Mouse (Mus musculus) cerebellum, postnatal 14 days (tissue): ENCODE results near the gene A430089I19Rik.
"Not testable (repeated sequence)": the region's sequence is repeated elsewhere in the genome, so short reads cannot be mapped to it uniquely, and the experiment has no call there.

Source experiments
- DNase-seq, 2 experiments: peaks; one replicate each; pipeline ENCODE4 v3.0.0; 2021; ENCODE audit warnings: mixed read lengths in 2 of 2

A430089I19Rik gene

GRCm38 (mm10) chr5:94306696-94307095, at the start of gene A430089I19Rik:
A430089I19Rik (minus strand) TSS chr5:94306796.
- DNase-seq, result not testable (repeated sequence)

DNA sequence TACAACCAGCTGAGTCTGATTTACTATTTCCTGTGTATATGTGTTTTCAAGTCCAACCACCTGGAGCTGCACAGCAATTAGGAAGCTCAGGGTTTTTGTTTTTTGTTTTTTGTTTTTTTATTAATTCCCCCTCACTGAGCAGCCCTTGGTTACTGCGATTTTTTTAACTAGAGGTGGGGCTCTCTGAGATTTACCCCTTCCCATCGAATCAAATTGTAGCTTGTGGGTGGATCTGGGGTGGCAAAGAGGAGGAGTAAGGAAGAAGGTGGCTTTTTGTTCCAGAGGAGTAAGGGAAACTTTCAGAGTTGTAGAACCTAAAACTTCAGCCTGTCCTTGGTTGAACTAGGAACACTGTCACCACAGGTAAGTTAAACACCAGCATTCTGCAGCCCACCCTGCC, 32.9 kb upstream of the A430089I19Rik start, which contains the start of gene AA792892:
Gene AA792892, plus strand, starts transcription at position 301 of the 400 bp plus-strand sequence.
- DNase-seq, result not testable (repeated sequence)

GRCm38 (mm10) chr5:94314135-94314534, 7.5 kb upstream of the A430089I19Rik start, which contains the start of gene Gm6502:
Gm6502 (plus strand) TSS chr5:94314435.
- DNase-seq, result not testable (repeated sequence)
